Mouse (Mus musculus): ENCODE measurements around the gene Mapk3. TPM values are rescaled to one million over a fixed set of nuclear protein-coding genes. Genes with fewer than 3 reads are reported as not detected.
A peak's percentile ranks its signal among the peaks of the same experiment; 100 is the strongest.

Mapk3 gene
- polyA plus RNA-seq, 1 experiment from 2014 or later = 73.2 TPM

DNA sequence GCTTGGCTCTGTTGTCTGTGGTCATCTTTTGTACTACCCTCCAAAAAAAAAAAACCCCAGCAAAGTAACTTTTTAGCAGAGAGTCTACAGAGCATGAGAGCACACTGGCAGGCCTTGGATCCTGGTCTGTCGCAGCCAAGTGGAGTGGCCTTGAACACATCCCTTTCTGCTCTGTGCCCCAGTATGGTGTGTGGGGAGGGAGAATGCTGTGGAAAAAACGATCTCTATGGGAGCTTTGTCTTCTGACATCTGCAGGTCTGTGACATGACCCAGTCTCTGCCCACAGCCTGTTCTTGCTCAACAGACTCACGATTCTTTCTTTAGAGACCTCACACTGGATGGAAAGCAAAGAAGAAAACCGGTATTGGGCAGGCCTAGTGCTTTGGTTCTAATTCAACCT, 1.6 kb downstream of the Mapk3 start:
- H3K4me1 ChIP-seq = peaks cover 34% of the 10 kb centered on the region
- H3K27ac ChIP-seq = peak overlapping the region; percentile 96
- no peaks in the 10 kb centered on the region for H3K27me3 ChIP-seq
- ATAC-seq (replicated peaks; ENCODE audit: low FRiP score) = no peak
- peak overlapping the region; percentile 89 for H3K4me3 ChIP-seq (replicated peaks)
- 72% methylated on average over 4 of the region's 4 CpGs for WGBS
- H3K9ac ChIP-seq = peak overlapping the region; percentile 94
- peaks cover 42% of the 10 kb centered on the region for H3K36me3 ChIP-seq
- H3K9me3 ChIP-seq (replicated peaks) = no peaks in the 10 kb centered on the region
- H3K4me2 ChIP-seq = peak overlapping the region; percentile 90

DNA sequence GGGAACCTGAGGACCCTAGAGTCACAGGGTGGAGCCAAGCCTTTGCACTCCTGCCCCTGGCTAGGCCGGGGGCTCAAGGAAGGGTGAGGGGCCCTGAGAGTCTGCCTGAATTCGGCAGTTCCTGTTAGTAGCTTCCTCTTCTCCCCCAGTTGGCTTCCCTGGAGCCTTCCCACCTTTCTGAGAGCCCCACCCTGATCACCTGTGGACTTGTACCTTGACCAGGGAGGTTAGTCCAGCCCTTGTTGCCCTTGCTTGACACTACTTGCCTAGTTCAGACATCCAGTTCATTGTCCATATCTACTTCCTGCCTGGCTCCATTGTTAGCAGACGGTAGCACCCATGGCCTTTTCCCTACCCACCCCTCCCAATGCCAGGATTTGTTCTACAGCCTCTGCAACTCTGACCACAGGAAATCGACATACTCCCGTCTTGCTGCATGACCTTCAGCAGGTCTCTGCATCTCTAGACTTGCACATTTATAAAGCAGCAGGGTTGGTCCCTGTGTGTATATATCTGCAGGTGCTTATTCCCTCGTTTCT, 2.2 kb downstream of the Mapk3 start:
- Histone ChIP-seq H3K27ac (peak overlapping the region; percentile 96), H3K4me2 (no peak overlapping the region), H3K9ac (no peak overlapping the region)

DNA sequence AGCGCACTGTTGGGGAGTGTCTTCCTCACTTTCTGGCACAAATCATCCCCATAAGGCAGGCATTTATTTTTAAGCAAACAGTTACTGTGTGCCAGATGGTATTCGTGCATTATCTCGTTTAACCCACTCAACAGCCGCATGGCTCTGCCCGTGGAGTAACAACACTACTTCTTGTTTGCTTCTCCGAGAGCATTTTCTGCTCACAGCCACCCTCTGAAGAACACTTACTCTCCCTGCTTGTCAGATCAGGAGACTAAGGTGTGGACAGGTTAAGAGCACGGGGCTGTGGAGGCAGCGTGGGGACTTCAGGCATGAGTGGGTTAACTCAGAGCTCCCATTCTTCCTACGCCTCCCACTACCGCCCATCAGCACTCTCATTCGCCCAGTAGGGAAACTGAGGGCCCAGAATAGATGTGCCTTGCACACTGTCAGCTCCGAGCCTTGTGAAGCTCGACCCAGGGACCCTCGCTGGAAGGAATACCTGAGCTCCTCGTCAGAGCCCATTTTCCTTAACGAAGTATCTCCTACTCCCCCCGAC, 3.1 kb downstream of the Mapk3 start:
- Histone ChIP-seq H3K9ac (no peak overlapping the region), H3K4me2 (no peak overlapping the region), H3K9me3 (replicated peaks) (no peaks in the 10 kb centered on the region), H3K4me3 (replicated peaks) (no peak overlapping the region), H3K36me3 (peaks cover 58% of the 10 kb centered on the region), H3K4me1 (peaks cover 39% of the 10 kb centered on the region), H3K27ac (no peak overlapping the region; the same call in 1 of the 2 replicates), H3K27me3 (no peaks in the 10 kb centered on the region)
- WGBS = 68% methylated on average over 17 of the region's 17 CpGs
- no peak for ATAC-seq (replicated peaks; ENCODE audit: low FRiP score)

More for the DNA sequence above, 2.2 kb downstream of the Mapk3 start:
- ATAC-seq (replicated peaks; ENCODE audit: low FRiP score) = no peak
- Histone ChIP-seq H3K36me3 (peaks cover 49% of the 10 kb centered on the region), H3K4me3 (replicated peaks) (no peak overlapping the region), H3K9me3 (replicated peaks) (no peaks in the 10 kb centered on the region), H3K27me3 (no peaks in the 10 kb centered on the region), H3K4me1 (peaks cover 39% of the 10 kb centered on the region)
- WGBS = 66% methylated on average over 6 of the region's 6 CpGs

DNA sequence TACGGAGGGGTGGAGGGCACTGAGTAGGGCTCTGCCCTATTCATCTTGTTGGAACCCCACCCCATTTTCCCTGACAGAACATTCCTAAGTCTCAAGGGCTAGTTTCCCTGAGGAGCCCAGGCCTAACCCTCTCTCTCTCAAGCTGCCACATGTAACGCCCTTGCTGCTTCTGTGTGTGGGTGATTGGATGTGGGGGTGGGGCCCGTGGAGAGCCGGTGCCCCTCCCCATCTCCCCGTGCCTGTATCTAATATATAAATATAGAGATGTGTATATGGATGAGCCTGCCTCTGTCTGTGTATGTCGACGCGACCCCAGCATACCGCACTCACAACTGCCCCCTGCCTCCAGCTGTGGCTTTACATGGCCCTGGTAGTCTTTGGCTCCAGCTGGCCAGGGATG, 6.1 kb downstream of the Mapk3 start:
- H3K9me3 ChIP-seq (replicated peaks) = no peaks in the 10 kb centered on the region
- peaks cover 88% of the 10 kb centered on the region for H3K36me3 ChIP-seq
- ATAC-seq (replicated peaks; ENCODE audit: low FRiP score) = no peak
- no peak overlapping the region for H3K4me3 ChIP-seq (replicated peaks)
- H3K27me3 ChIP-seq = no peaks in the 10 kb centered on the region
- no peak overlapping the region for H3K4me2 ChIP-seq
- WGBS = 87% methylated on average over 9 of the region's 9 CpGs
- H3K4me1 ChIP-seq = peaks cover 28% of the 10 kb centered on the region
- no peak overlapping the region for H3K9ac ChIP-seq
- H3K27ac ChIP-seq = no peak overlapping the region

DNA sequence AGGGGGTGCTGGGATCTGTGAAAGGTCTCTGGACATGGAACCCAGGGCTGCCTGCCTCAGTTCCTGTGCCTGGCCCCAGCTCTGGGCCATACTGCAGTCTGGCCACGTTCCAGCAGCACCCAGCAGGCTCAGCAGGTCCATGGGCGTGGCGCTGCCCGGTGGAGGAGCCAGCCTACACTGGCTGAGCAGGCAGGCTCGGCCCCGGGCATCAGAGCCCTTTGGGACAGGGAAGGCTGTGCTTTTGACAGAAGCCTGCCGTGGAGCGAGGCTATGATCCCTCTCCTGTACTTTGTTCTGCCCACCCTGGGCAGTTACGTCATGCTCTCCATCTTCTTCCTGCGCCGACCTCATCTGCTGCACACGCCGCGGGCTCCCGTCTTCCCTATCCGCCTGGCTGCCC, 6.8 kb downstream of the Mapk3 start, which contains the start of gene Gdpd3:
Gdpd3 (plus strand) TSS at position 134 of the 400 bp plus-strand sequence.
- no peak within 1 kb of the TSS for H3K27ac ChIP-seq
- no peaks in the 10 kb centered on the region for H3K9me3 ChIP-seq (replicated peaks)
- peaks cover 95% of the 10 kb centered on the region for H3K36me3 ChIP-seq
- no peak within 1 kb of the TSS for H3K9ac ChIP-seq
- no peaks in the 10 kb centered on the region for H3K27me3 ChIP-seq
- peaks cover 21% of the 10 kb centered on the region for H3K4me1 ChIP-seq
- no peak within 1 kb of the TSS for H3K4me2 ChIP-seq
- H3K4me3 ChIP-seq (replicated peaks) = no peak within 1 kb of the TSS
- WGBS = 93% methylated on average over 16 of the region's 16 CpGs
- ATAC-seq (replicated peaks; ENCODE audit: low FRiP score) = no peak; the same call in 1 of the 2 replicates

DNA sequence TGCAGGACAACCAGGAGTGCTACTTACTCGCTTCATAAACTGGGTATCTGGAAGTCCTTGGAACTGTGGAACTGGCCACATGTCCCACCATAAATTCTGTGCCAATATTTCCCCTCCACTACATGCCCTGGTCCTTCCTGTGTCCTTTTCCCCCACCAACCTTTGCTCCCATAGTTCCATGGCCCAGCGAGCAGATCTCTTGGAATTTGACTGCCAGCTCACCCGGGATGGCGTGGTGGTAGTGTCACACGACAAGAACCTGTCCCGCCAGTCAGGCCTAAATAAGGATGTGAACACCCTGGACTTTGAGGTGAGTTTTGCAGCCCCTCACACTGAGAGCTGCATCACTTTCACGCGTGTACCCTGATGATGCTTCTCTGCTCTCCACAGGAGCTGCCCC, 7.6 kb downstream of the Mapk3 start:
- Histone ChIP-seq H3K4me2 (no peak overlapping the region), H3K9me3 (replicated peaks) (no peaks in the 10 kb centered on the region), H3K9ac (no peak overlapping the region), H3K36me3 (peaks cover 94% of the 10 kb centered on the region), H3K27ac (no peak overlapping the region), H3K27me3 (no peaks in the 10 kb centered on the region), H3K4me3 (replicated peaks) (no peak overlapping the region), H3K4me1 (peaks cover 14% of the 10 kb centered on the region; the same call in 1 of the 2 replicates)
- WGBS = 90% methylated on average over 8 of the region's 8 CpGs
- no peak for ATAC-seq (replicated peaks; ENCODE audit: low FRiP score)

DNA sequence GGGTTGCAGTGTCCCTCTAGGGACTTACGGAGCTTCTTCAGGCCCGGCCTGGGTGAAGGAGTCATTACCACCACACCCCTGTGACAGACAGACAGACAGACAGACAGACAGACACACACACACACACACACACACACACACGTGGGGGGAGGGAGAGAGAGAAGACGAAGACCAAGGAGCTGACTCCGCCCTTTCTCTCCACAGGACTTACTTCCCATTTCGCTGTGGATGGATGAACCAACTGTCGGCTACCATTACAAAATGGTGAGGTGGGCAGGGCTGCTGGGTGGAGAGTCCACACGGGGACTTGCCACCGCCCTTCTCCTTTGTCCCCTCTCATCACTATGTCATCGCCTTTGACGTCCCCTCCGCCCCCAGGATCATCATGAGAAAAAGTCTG, 11.4 kb downstream of the Mapk3 start:
- H3K27me3 ChIP-seq = no peaks in the 10 kb centered on the region
- 83% methylated on average over 12 of the region's 12 CpGs for WGBS
- H3K4me1 ChIP-seq = peaks cover 11% of the 10 kb centered on the region
- ATAC-seq (replicated peaks; ENCODE audit: low FRiP score) = no peak
- H3K9ac ChIP-seq = no peak overlapping the region
- peaks cover 76% of the 10 kb centered on the region for H3K36me3 ChIP-seq
- H3K4me3 ChIP-seq (replicated peaks) = no peak overlapping the region
- H3K9me3 ChIP-seq (replicated peaks) = no peaks in the 10 kb centered on the region
- H3K27ac ChIP-seq = no peak overlapping the region
- no peak overlapping the region for H3K4me2 ChIP-seq

DNA sequence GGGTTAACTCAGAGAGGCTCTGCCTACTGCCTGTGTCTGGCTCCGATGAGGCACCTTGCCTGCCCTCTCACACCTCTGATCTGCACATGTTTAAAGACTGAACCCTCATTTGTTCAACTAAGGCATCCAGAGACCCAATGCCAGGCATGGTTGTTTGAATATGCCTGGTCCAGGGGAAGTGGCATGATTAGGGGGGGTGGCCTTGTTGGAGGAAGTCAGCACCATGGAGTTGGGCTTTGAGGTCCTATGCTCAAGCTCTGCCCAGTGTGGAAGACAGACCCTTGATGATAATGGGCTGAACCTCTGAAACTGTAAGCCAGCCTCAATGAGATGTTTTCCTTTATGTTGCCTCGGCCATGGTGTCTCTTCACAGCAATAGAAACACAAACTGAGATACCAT, 13.9 kb downstream of the Mapk3 start:
- Histone ChIP-seq H3K27me3 (no peaks in the 10 kb centered on the region), H3K4me2 (no peak overlapping the region), H3K9ac (no peak overlapping the region), H3K36me3 (peaks cover 54% of the 10 kb centered on the region), H3K27ac (no peak overlapping the region), H3K9me3 (replicated peaks) (no peaks in the 10 kb centered on the region), H3K4me1 (peaks cover 27% of the 10 kb centered on the region), H3K4me3 (replicated peaks) (no peak overlapping the region)
- ATAC-seq (replicated peaks; ENCODE audit: low FRiP score) = no peak
- WGBS = 47% methylated on average over 2 of the region's 2 CpGs

DNA sequence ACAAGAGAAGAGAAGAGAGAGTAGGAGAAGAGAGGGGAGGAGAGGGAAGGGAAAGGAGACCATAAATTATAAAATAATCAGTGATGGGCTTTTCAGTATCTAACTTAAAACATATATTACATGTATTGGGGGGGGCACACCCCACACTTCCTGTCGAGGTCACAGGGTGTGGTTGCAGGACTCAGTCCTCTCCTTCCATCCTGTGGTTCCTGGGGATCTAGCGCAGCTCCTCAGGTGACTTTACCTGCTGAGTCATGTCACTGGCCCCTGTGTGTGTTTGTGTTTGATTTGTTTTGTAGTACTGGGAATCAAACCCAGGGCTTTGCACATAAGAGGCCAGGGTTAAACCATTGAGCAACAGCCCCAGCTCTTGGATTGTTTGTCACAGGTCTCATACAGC, 15.1 kb downstream of the Mapk3 start:
- 79% methylated on average over 2 of the region's 2 CpGs for WGBS
- no peak for ATAC-seq (replicated peaks; ENCODE audit: low FRiP score)

DNA sequence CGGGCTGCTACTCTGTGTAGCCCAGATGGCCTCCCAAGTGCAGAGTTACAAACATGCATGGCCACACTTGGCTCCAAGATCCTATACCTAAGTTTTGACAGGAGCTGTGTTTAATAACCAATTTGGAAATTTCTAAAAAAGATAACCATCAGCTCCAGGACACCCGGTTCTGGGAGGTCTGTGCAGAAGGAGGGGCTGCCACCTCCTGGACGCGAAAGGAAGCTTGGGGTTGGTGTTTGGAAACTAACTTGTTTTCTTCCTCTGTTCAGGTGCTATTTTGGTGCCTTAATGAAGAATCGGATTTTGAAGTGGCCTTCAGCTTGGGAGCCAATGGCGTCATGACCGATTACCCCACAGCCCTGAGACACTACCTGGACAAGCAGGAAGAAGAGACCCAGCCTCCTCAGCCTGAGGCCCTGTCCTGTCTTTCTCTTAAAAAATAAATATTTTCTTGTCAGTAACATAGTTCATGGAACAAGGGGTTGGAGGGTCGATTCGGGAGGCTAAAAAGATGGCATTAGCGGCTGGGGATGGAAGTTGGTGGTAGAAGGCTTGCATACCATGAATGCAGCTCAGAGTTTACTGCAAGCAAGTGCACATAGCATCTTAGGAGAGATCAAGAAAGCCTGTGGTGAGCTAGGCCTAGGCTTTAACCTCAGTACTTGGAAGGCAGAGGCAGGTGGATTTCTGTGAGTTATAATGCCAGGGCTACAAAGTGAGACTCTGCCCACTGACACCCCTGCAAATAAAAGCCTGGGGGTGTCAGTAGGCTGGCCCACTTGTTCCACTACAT, 16.0 kb downstream of the Mapk3 start:
- no peaks in the 10 kb centered on the region for H3K9me3 ChIP-seq (replicated peaks)
- H3K27me3 ChIP-seq = no peaks in the 10 kb centered on the region
- ATAC-seq (replicated peaks; ENCODE audit: low FRiP score) = no peak
- H3K36me3 ChIP-seq = peaks cover 40% of the 10 kb centered on the region
- H3K27ac ChIP-seq = peak overlapping the region; percentile 85
- no peak overlapping the region for H3K4me2 ChIP-seq
- 78% methylated on average over 10 of the region's 10 CpGs for WGBS
- no peak overlapping the region for H3K9ac ChIP-seq
- peaks cover 37% of the 10 kb centered on the region for H3K4me1 ChIP-seq
- H3K4me3 ChIP-seq (replicated peaks) = no peak overlapping the region

More for the DNA sequence above, 15.1 kb downstream of the Mapk3 start:
- H3K4me3 ChIP-seq (replicated peaks) = no peak overlapping the region
- no peaks in the 10 kb centered on the region for H3K27me3 ChIP-seq
- H3K9me3 ChIP-seq (replicated peaks) = no peaks in the 10 kb centered on the region
- peaks cover 27% of the 10 kb centered on the region for H3K4me1 ChIP-seq
- H3K27ac ChIP-seq = no peak overlapping the region
- H3K4me2 ChIP-seq = no peak overlapping the region
- H3K36me3 ChIP-seq = peaks cover 49% of the 10 kb centered on the region
- H3K9ac ChIP-seq = no peak overlapping the region

DNA sequence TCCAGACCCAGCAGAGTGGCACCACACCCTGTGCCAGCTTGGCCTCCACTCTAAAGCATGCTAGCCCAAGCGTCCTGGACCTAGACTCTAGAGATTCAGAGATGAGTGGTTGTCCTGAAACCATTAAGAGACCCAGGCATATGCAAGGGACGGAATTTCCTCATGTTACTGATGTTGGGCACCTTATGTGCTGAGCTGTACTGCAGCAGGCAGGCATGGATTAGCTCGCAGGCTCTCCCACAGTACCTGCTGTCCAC, 16.5 kb downstream of the Mapk3 start:
- no peaks in the 10 kb centered on the region for H3K9me3 ChIP-seq (replicated peaks)
- peaks cover 35% of the 10 kb centered on the region for H3K36me3 ChIP-seq
- no peak overlapping the region; the same call in 1 of the 2 replicates for H3K9ac ChIP-seq
- ATAC-seq (replicated peaks; ENCODE audit: low FRiP score) = no peak
- H3K27me3 ChIP-seq = no peaks in the 10 kb centered on the region
- H3K27ac ChIP-seq = peak overlapping the region; percentile 85
- peak overlapping the region; percentile 98; the same call in 1 of the 2 replicates for H3K4me2 ChIP-seq
- no peak overlapping the region for H3K4me3 ChIP-seq (replicated peaks)
- WGBS = 56% methylated on average over 3 of the region's 3 CpGs
- peaks cover 41% of the 10 kb centered on the region for H3K4me1 ChIP-seq

DNA sequence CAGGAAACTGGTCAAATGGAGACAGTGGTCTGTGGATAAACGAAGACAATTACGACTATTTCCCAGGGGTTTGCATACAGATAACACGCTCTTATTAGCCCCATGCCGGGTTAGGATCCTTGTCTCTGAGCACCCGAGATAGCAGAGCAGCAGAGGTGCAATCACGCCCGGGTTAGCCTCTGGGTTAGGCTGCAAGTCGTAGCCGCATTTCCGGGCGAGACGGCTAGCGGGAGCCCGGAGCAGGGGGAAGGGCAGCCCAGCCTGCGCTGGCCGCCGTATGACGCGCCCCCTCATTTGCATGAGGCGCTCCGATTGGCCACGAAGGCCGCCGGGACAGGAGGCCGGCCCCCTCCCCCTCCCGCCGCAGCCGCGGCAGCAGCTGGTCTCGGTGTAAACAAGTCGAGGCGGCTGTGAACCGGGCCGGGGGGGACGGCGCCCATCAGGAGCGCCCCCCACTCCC, 17.2 kb downstream of the Mapk3 start, which contains the start of gene Ypel3:
Ypel3 (plus strand) TSS at position 358 of the 460 bp plus-strand sequence.
- H3K4me3 ChIP-seq (replicated peaks) = peak within 1 kb of the TSS; percentile 85
- no peaks in the 10 kb centered on the region for H3K9me3 ChIP-seq (replicated peaks)
- H3K27me3 ChIP-seq = no peaks in the 10 kb centered on the region
- under 1% methylated on average over 34 of the region's 37 CpGs for WGBS
- H3K9ac ChIP-seq = peak within 1 kb of the TSS; percentile 91
- peak; percentile 88 for ATAC-seq (replicated peaks; ENCODE audit: low FRiP score)
- peak within 1 kb of the TSS; percentile 85 for H3K27ac ChIP-seq
- H3K4me1 ChIP-seq = peaks cover 48% of the 10 kb centered on the region
- peaks cover 31% of the 10 kb centered on the region for H3K36me3 ChIP-seq
- H3K4me2 ChIP-seq = peak within 1 kb of the TSS; percentile 98

Measured in kidney, embryonic 15.5 days (tissue).